Mouse (Mus musculus) neural tube, embryonic 11.5 days (tissue): ENCODE data around the gene Arhgap42. TPM values are rescaled to one million over a fixed set of nuclear protein-coding genes. Genes with fewer than 3 reads are reported as not detected.

Experiments
- ATAC-seq: fragments of 200-750 bp; cut with Nextera tagmentation; 2 replicates; pipeline ENCODE4 v1.8.0; 2017; ENCODE audit warnings: moderate number of reproducible peaks, mild to moderate bottlenecking, moderate TSS enrichment, moderate library complexity; ENCODE audit not compliant: insufficient read depth, low FRiP score, low TSS enrichment
- DNase-seq: peaks from one replicate; pipeline ENCODE4 v3.0.0-alpha.2; 2015; ENCODE audit warnings: low spot score
- H3K27ac ChIP-seq: fragments of 300-500 bp; sonication (generic); 2 replicates; pipeline ENCODE4 v1.5.1; 2014; ENCODE audit warnings: low read depth, mild to moderate bottlenecking, low read length
- H3K27me3 ChIP-seq: fragments of 300-500 bp; sonication (generic); 2 replicates; pipeline ENCODE4 v1.6.1; 2014; ENCODE audit warnings: mild to moderate bottlenecking, low read length, mixed read lengths; ENCODE audit not compliant: control insufficient read depth, insufficient read depth
- H3K36me3 ChIP-seq: fragments of 300-500 bp; sonication (generic); 2 replicates; pipeline ENCODE4 v1.6.1; 2014; ENCODE audit warnings: mild to moderate bottlenecking, low read length, moderate library complexity, mixed read lengths; ENCODE audit not compliant: control insufficient read depth, insufficient read depth
- H3K4me1 ChIP-seq: fragments of 300-500 bp; sonication (generic); 2 replicates; pipeline ENCODE4 v1.6.1; 2014; ENCODE audit warnings: low read length, mixed read lengths; ENCODE audit not compliant: control insufficient read depth, insufficient read depth
- H3K4me2 ChIP-seq: fragments of 300-500 bp; sonication (generic); 2 replicates; pipeline ENCODE4 v1.6.1; 2014; ENCODE audit warnings: low read depth, mild to moderate bottlenecking, moderate library complexity
- H3K4me3 ChIP-seq: fragments of 300-500 bp; sonication (generic); 2 replicates; pipeline ENCODE4 v1.5.1; 2014; ENCODE audit warnings: low read depth, low read length
- H3K9ac ChIP-seq: fragments of 300-500 bp; sonication (generic); 2 replicates; pipeline ENCODE4 v1.6.1; 2014; ENCODE audit warnings: mild to moderate bottlenecking, low read length
- H3K9me3 ChIP-seq: fragments of 300-500 bp; sonication (generic); 2 replicates; pipeline ENCODE4 v1.6.1; 2016; ENCODE audit warnings: low read length; ENCODE audit not compliant: control insufficient read depth
- WGBS: fragments of 180-500 bp; shearing (Covaris S2); extraction: QIAGEN DNeasy Blood & Tissue Kit; methylation state at CpG from one replicate; pipeline ENCODE4 v1.1.7; 2014; 5-methylcytosine and 5-hydroxymethylcytosine counted together
- polyA plus RNA-seq: library from polyadenylated mRNA; unstranded; fragments of >200 nt; fragmentation: Nextera tagmentation; extraction: Ambion mirVana; gene quantifications from 2 replicates; pipeline ENCODE4 v1.2.1, GENCODE M21; 2014

Gene Arhgap42
- polyA plus RNA-seq, 1 experiment from 2014 or later: 22.3 TPM

GRCm38 (mm10) chr9:9173091-9173490 is 65.8 kb downstream of the Arhgap42 start:
- no peaks in the 10 kb centered on the region for H3K4me1 ChIP-seq
- H3K27ac ChIP-seq: no peak overlapping the region
- WGBS: 72% methylated on average over 1 of the region's 1 CpGs
- no peak overlapping the region for H3K4me3 ChIP-seq
- H3K36me3 ChIP-seq: no peaks in the 10 kb centered on the region
- H3K9ac ChIP-seq: no peak overlapping the region
- ATAC-seq (no peak), DNase-seq (no peak)
- no peaks in the 10 kb centered on the region for H3K27me3 ChIP-seq
- H3K4me2 ChIP-seq: no peak overlapping the region
- no peaks in the 10 kb centered on the region for H3K9me3 ChIP-seq

- no peak overlapping the region for H3K4me3 ChIP-seq
- H3K9ac ChIP-seq: no peak overlapping the region
- no peaks in the 10 kb centered on the region for H3K36me3 ChIP-seq
- H3K27me3 ChIP-seq: no peaks in the 10 kb centered on the region
- whole genome bisulfite sequencing: 42% methylated on average over 5 of the region's 5 CpGs
- DNase-seq (no peak), ATAC-seq (no peak)
- H3K9me3 ChIP-seq: no peaks in the 10 kb centered on the region
- no peak overlapping the region for H3K27ac ChIP-seq
- H3K4me2 ChIP-seq: no peak overlapping the region
- H3K4me1 ChIP-seq: no peaks in the 10 kb centered on the region
Measured at GRCm38 (mm10) chr9:9171146-9171816, 67.6 kb downstream of the Arhgap42 start.

- no peak overlapping the region for H3K4me2 ChIP-seq
- H3K4me1 ChIP-seq: no peaks in the 10 kb centered on the region
- ATAC-seq (no peak), DNase-seq (no peak)
- H3K36me3 ChIP-seq: no peaks in the 10 kb centered on the region
- H3K27me3 ChIP-seq: no peaks in the 10 kb centered on the region
- no peak overlapping the region for H3K9ac ChIP-seq
- 91% methylated on average over 4 of the region's 4 CpGs for WGBS
- H3K4me3 ChIP-seq: no peak overlapping the region
- H3K27ac ChIP-seq: no peak overlapping the region
- no peaks in the 10 kb centered on the region for H3K9me3 ChIP-seq
Measured at GRCm38 (mm10) chr9:9165641-9166063, 73.2 kb downstream of the Arhgap42 start.

GRCm38 (mm10) chr9:9160736-9161135 is 78.2 kb downstream of the Arhgap42 start:
- ATAC-seq: no peak

GRCm38 (mm10) chr9:9158241-9158640 is 80.7 kb downstream of the Arhgap42 start:
- ATAC-seq (no peak), DNase-seq (no peak)
- H3K27ac ChIP-seq: no peak overlapping the region
- no peaks in the 10 kb centered on the region for H3K9me3 ChIP-seq
- H3K4me1 ChIP-seq: no peaks in the 10 kb centered on the region
- H3K4me2 ChIP-seq: no peak overlapping the region
- no peaks in the 10 kb centered on the region for H3K27me3 ChIP-seq
- H3K4me3 ChIP-seq: no peak overlapping the region
- no peaks in the 10 kb centered on the region for H3K36me3 ChIP-seq
- no peak overlapping the region for H3K9ac ChIP-seq
- WGBS: 87% methylated on average over 3 of the region's 3 CpGs

More at GRCm38 (mm10) chr9:9160736-9161135, 78.2 kb downstream of the Arhgap42 start:
- no peaks in the 10 kb centered on the region for H3K27me3 ChIP-seq
- WGBS: 21% methylated on average over 3 of the region's 3 CpGs
- H3K4me2 ChIP-seq: no peak overlapping the region
- no peak overlapping the region for H3K9ac ChIP-seq
- no peak for DNase-seq
- H3K36me3 ChIP-seq: no peaks in the 10 kb centered on the region
- H3K4me1 ChIP-seq: no peaks in the 10 kb centered on the region
- H3K9me3 ChIP-seq: no peaks in the 10 kb centered on the region
- H3K4me3 ChIP-seq: no peak overlapping the region
- H3K27ac ChIP-seq: no peak overlapping the region

GRCm38 (mm10) chr9:9157425-9157824 is 81.5 kb downstream of the Arhgap42 start:
- DNase-seq: no peak
- Histone ChIP-seq H3K27me3 (no peaks in the 10 kb centered on the region), H3K36me3 (no peaks in the 10 kb centered on the region), H3K4me1 (no peaks in the 10 kb centered on the region), H3K4me2 (no peak overlapping the region), H3K9ac (no peak overlapping the region), H3K9me3 (no peaks in the 10 kb centered on the region), H3K27ac (no peak overlapping the region), H3K4me3 (no peak overlapping the region)
- ATAC-seq: no peak
- 73% methylated on average over 2 of the region's 2 CpGs for WGBS

- no peaks in the 10 kb centered on the region for H3K36me3 ChIP-seq
- no peak overlapping the region for H3K27ac ChIP-seq
- H3K4me1 ChIP-seq: no peaks in the 10 kb centered on the region
- ATAC-seq: no peak
- no peak for DNase-seq
- 90% methylated on average over 3 of the region's 3 CpGs for WGBS
- H3K9ac ChIP-seq: no peak overlapping the region
- H3K27me3 ChIP-seq: no peaks in the 10 kb centered on the region
- no peak overlapping the region for H3K4me2 ChIP-seq
- no peaks in the 10 kb centered on the region for H3K9me3 ChIP-seq
- no peak overlapping the region for H3K4me3 ChIP-seq
Measured at GRCm38 (mm10) chr9:9154636-9155035, 84.3 kb downstream of the Arhgap42 start.

- Histone ChIP-seq H3K9ac (no peak overlapping the region), H3K27ac (no peak overlapping the region), H3K4me3 (no peak overlapping the region), H3K27me3 (no peaks in the 10 kb centered on the region), H3K36me3 (no peaks in the 10 kb centered on the region), H3K4me2 (no peak overlapping the region), H3K4me1 (0 out of 2 replicates have a peak, but pooled peaks cover 2% of the 10 kb centered on the region), H3K9me3 (no peaks in the 10 kb centered on the region)
- DNase-seq (no peak), ATAC-seq (no peak)
- 84% methylated on average over 7 of the region's 7 CpGs for whole genome bisulfite sequencing
Measured at GRCm38 (mm10) chr9:9144301-9145121, 94.4 kb downstream of the Arhgap42 start.

- DNase-seq (no peak), ATAC-seq (no peak)
- no peak overlapping the region for H3K4me3 ChIP-seq
- no peaks in the 10 kb centered on the region for H3K36me3 ChIP-seq
- 69% methylated on average over 5 of the region's 5 CpGs for WGBS
- 0 out of 2 replicates have a peak, but pooled peaks cover 2% of the 10 kb centered on the region for H3K4me1 ChIP-seq
- H3K4me2 ChIP-seq: no peak overlapping the region
- no peak overlapping the region for H3K9ac ChIP-seq
- H3K27ac ChIP-seq: no peak overlapping the region
- no peaks in the 10 kb centered on the region for H3K9me3 ChIP-seq
- no peaks in the 10 kb centered on the region for H3K27me3 ChIP-seq
Measured at GRCm38 (mm10) chr9:9143102-9143501, 95.8 kb downstream of the Arhgap42 start.
